Mouse (Mus musculus) midbrain, embryonic 14.5 days (tissue): ENCODE data around the gene Rnls. TPM values are rescaled to one million over a fixed set of nuclear protein-coding genes. Genes with fewer than 3 reads are reported as not detected.

Experiments used
- ATAC-seq: fragments of 200-750 bp; cut with Nextera tagmentation; 2 replicates; pipeline ENCODE4 v1.8.0; 2017; ENCODE audit warnings: moderate number of reproducible peaks, moderate library complexity; ENCODE audit not compliant: low FRiP score, low TSS enrichment
- DNase-seq: peaks from one replicate; pipeline ENCODE4 v3.0.0-alpha.2; 2015
- H3K27ac ChIP-seq: fragments of 300-500 bp; sonication (generic); replicated peaks from 2 replicates; pipeline ENCODE4 v1.5.1; 2014; ENCODE audit warnings: mild to moderate bottlenecking, low read depth, low read length, moderate library complexity
- H3K27me3 ChIP-seq: fragments of 300-500 bp; sonication (generic); 2 replicates; pipeline ENCODE4 v1.6.1; 2014; ENCODE audit warnings: low read length, control low read depth, mixed read lengths; ENCODE audit not compliant: control insufficient read depth, insufficient read depth
- H3K36me3 ChIP-seq: fragments of 300-500 bp; sonication (generic); 2 replicates; pipeline ENCODE4 v1.6.1; 2014; ENCODE audit warnings: low read length, control low read depth; ENCODE audit not compliant: control insufficient read depth, insufficient read depth
- H3K4me1 ChIP-seq: fragments of 300-500 bp; sonication (generic); 2 replicates; pipeline ENCODE4 v1.6.1; 2014; ENCODE audit warnings: mild to moderate bottlenecking, antibody characterized with exemption, low read length, control low read depth; ENCODE audit not compliant: control insufficient read depth, insufficient read depth
- H3K4me2 ChIP-seq: fragments of 300-500 bp; sonication (generic); 2 replicates; pipeline ENCODE4 v1.6.1; 2014; ENCODE audit warnings: mild to moderate bottlenecking, low read length, moderate library complexity
- H3K4me3 ChIP-seq: fragments of 300-500 bp; sonication (generic); replicated peaks from 2 replicates; pipeline ENCODE4 v1.5.1; 2014; ENCODE audit warnings: low read depth, low read length
- H3K9ac ChIP-seq: fragments of 300-500 bp; sonication (generic); replicated peaks from 2 replicates; pipeline ENCODE4 v1.6.1; 2014; ENCODE audit warnings: mild to moderate bottlenecking, low read length, moderate library complexity
- H3K9me3 ChIP-seq: fragments of 300-500 bp; sonication (generic); 2 replicates; pipeline ENCODE4 v1.6.1; 2016; ENCODE audit warnings: low read length, control low read depth, mixed read lengths; ENCODE audit not compliant: control insufficient read depth
- WGBS: fragments of 180-500 bp; shearing (Covaris S2); extraction: QIAGEN DNeasy Blood & Tissue Kit; methylation state at CpG from one replicate; pipeline ENCODE4 v1.1.7; 2014; 5-methylcytosine and 5-hydroxymethylcytosine counted together
- polyA plus RNA-seq: library from polyadenylated mRNA; unstranded; fragments of >200 nt; fragmentation: Nextera tagmentation; extraction: Ambion mirVana; gene quantifications from 2 replicates; pipeline ENCODE4 v1.2.1, GENCODE M21; 2014

Rnls gene
- polyA plus RNA-seq, 1 experiment from 2014 or later, result 10.0 TPM

- H3K27me3 ChIP-seq, result no peaks in the 10 kb centered on the region
- H3K9me3 ChIP-seq, result no peaks in the 10 kb centered on the region
- ATAC-seq, result no peak
- no peaks in the 10 kb centered on the region for H3K36me3 ChIP-seq
- H3K9ac ChIP-seq, result no peak overlapping the region
- no peak overlapping the region for H3K27ac ChIP-seq
- no peaks in the 10 kb centered on the region for H3K4me1 ChIP-seq
- DNase-seq, result no peak
- H3K4me2 ChIP-seq, result no peak overlapping the region
- WGBS, result 86% methylated on average over 2 of the region's 2 CpGs
- no peak overlapping the region for H3K4me3 ChIP-seq
Measured at GRCm38 (mm10) chr19:33159897-33160296, 232.2 kb downstream of the Rnls start.

- H3K36me3 ChIP-seq, result no peaks in the 10 kb centered on the region
- 95% methylated on average over 1 of the region's 1 CpGs for WGBS
- no peak overlapping the region for H3K27ac ChIP-seq
- no peak overlapping the region for H3K4me3 ChIP-seq
- no peak overlapping the region for H3K9ac ChIP-seq
- no peaks in the 10 kb centered on the region for H3K4me1 ChIP-seq
- no peaks in the 10 kb centered on the region for H3K9me3 ChIP-seq
- DNase-seq, result no peak
- no peak overlapping the region for H3K4me2 ChIP-seq
- no peaks in the 10 kb centered on the region for H3K27me3 ChIP-seq
- ATAC-seq, result no peak
Measured at GRCm38 (mm10) chr19:33159192-33159591, 232.9 kb downstream of the Rnls start.

- no peak overlapping the region for H3K4me3 ChIP-seq
- no peak overlapping the region for H3K4me2 ChIP-seq
- 85% methylated on average over 2 of the region's 2 CpGs for WGBS
- H3K4me1 ChIP-seq, result no peaks in the 10 kb centered on the region
- no peaks in the 10 kb centered on the region for H3K27me3 ChIP-seq
- no peaks in the 10 kb centered on the region for H3K36me3 ChIP-seq
- no peaks in the 10 kb centered on the region for H3K9me3 ChIP-seq
- no peak overlapping the region for H3K9ac ChIP-seq
- no peak for DNase-seq
- ATAC-seq, result no peak
- H3K27ac ChIP-seq, result no peak overlapping the region
Measured at GRCm38 (mm10) chr19:33158234-33158633, 233.9 kb downstream of the Rnls start.

- Histone ChIP-seq H3K4me3 (no peak overlapping the region), H3K4me1 (no peaks in the 10 kb centered on the region), H3K4me2 (no peak overlapping the region), H3K27me3 (no peaks in the 10 kb centered on the region), H3K27ac (no peak overlapping the region), H3K9ac (no peak overlapping the region), H3K9me3 (no peaks in the 10 kb centered on the region), H3K36me3 (no peaks in the 10 kb centered on the region)
- WGBS, result 78% methylated on average over 3 of the region's 3 CpGs
- DNase-seq, result no peak
- no peak for ATAC-seq
Measured at GRCm38 (mm10) chr19:33148411-33148810, 243.7 kb downstream of the Rnls start.

GRCm38 (mm10) chr19:33143198-33143597 is 248.9 kb downstream of the Rnls start:
- H3K36me3 ChIP-seq, result no peaks in the 10 kb centered on the region
- no peaks in the 10 kb centered on the region for H3K27me3 ChIP-seq
- no peaks in the 10 kb centered on the region for H3K9me3 ChIP-seq
- no peak for ATAC-seq
- H3K4me2 ChIP-seq, result no peak overlapping the region
- no peak for DNase-seq
- no peak overlapping the region for H3K27ac ChIP-seq
- H3K4me1 ChIP-seq, result no peaks in the 10 kb centered on the region
- H3K9ac ChIP-seq, result no peak overlapping the region
- H3K4me3 ChIP-seq, result no peak overlapping the region
- WGBS, result 87% methylated on average over 2 of the region's 2 CpGs

- H3K9ac ChIP-seq, result no peak overlapping the region
- H3K9me3 ChIP-seq, result no peaks in the 10 kb centered on the region
- no peak overlapping the region for H3K4me3 ChIP-seq
- H3K4me1 ChIP-seq, result no peaks in the 10 kb centered on the region
- no peak overlapping the region for H3K4me2 ChIP-seq
- no peak overlapping the region for H3K27ac ChIP-seq
- no peaks in the 10 kb centered on the region for H3K36me3 ChIP-seq
- no peak for DNase-seq
- no peak for ATAC-seq
- 94% methylated on average over 5 of the region's 5 CpGs for WGBS
- H3K27me3 ChIP-seq, result no peaks in the 10 kb centered on the region
Measured at GRCm38 (mm10) chr19:33137316-33137715, 254.8 kb downstream of the Rnls start.

- Histone ChIP-seq H3K27me3 (no peaks in the 10 kb centered on the region), H3K9me3 (no peaks in the 10 kb centered on the region), H3K27ac (no peak overlapping the region), H3K9ac (no peak overlapping the region), H3K4me1 (no peaks in the 10 kb centered on the region), H3K4me2 (no peak overlapping the region), H3K4me3 (no peak overlapping the region), H3K36me3 (no peaks in the 10 kb centered on the region)
- 88% methylated on average over 6 of the region's 6 CpGs for WGBS
- no peak; the same call in 1 of the 2 replicates for ATAC-seq
- DNase-seq, result no peak
Measured at GRCm38 (mm10) chr19:33122611-33123226, 269.4 kb downstream of the Rnls start.

- Histone ChIP-seq H3K9ac (no peak overlapping the region), H3K4me2 (no peak overlapping the region), H3K27ac (no peak overlapping the region), H3K4me1 (no peaks in the 10 kb centered on the region), H3K36me3 (no peaks in the 10 kb centered on the region), H3K9me3 (no peaks in the 10 kb centered on the region), H3K4me3 (no peak overlapping the region), H3K27me3 (no peaks in the 10 kb centered on the region)
- no peak for ATAC-seq
- 82% methylated on average over 5 of the region's 5 CpGs for WGBS
- no peak for DNase-seq
Measured at GRCm38 (mm10) chr19:33119947-33120346, 272.1 kb downstream of the Rnls start.

GRCm38 (mm10) chr19:33118898-33119297 is 273.2 kb downstream of the Rnls start:
- Histone ChIP-seq H3K27me3 (no peaks in the 10 kb centered on the region), H3K4me1 (no peaks in the 10 kb centered on the region), H3K9me3 (no peaks in the 10 kb centered on the region), H3K36me3 (no peaks in the 10 kb centered on the region), H3K4me3 (no peak overlapping the region), H3K9ac (no peak overlapping the region), H3K4me2 (no peak overlapping the region), H3K27ac (no peak overlapping the region)
- WGBS, result 72% methylated on average over 1 of the region's 1 CpGs
- DNase-seq (no peak), ATAC-seq (no peak)
